Mouse (Mus musculus) gastrocnemius, adult 18-20 months (tissue): ENCODE results near the gene Gm42372. TPM values are rescaled to one million over a fixed set of nuclear protein-coding genes. Genes with fewer than 3 reads are reported as not detected.

Experiments used
- DNase-seq: peaks from one replicate; pipeline ENCODE4 v3.0.0; 2021; ENCODE audit warnings: low spot score
- total RNA-seq, 2 experiments: library from RNA; stranded (reverse); gene quantifications; 2 replicates each; pipeline ENCODE4 v1.2.3; 2021

Gm42372 gene
- total RNA-seq, 2 experiments from 2014 or later, result not detected

GRCm38 (mm10) chr7:17003230-17003960, 20.5 kb downstream of the Gm42372 start:
- DNase-seq, result no peak

DNA sequence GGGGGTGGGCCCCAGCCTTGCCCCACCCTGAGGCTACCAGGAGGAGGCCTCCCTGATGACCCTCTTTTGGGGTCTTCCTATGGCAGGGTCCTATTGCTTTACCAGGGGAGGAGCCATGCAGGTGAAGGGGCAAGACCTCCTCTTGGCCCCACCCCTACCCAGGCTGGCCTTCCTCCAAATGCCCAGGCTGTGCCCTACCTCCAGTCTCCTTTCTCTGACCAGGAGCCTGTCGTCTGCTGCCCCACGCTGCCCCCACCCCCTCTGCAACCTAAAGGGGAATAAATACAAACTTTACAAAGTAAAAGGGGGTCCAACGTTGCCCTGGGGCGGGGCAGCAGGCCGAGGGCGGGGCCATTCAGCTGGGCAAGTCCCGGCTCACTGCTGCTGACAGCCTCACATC, 21.8 kb downstream of the Gm42372 start:
- DNase-seq, result no peak

GRCm38 (mm10) chr7:17007300-17007699, 24.4 kb downstream of the Gm42372 start:
- DNase-seq, result no peak

GRCm38 (mm10) chr7:17009326-17010009, 26.6 kb downstream of the Gm42372 start:
- no peak for DNase-seq

- no peak for DNase-seq
Measured at GRCm38 (mm10) chr7:17010010-17010347, 27.1 kb downstream of the Gm42372 start.

DNA sequence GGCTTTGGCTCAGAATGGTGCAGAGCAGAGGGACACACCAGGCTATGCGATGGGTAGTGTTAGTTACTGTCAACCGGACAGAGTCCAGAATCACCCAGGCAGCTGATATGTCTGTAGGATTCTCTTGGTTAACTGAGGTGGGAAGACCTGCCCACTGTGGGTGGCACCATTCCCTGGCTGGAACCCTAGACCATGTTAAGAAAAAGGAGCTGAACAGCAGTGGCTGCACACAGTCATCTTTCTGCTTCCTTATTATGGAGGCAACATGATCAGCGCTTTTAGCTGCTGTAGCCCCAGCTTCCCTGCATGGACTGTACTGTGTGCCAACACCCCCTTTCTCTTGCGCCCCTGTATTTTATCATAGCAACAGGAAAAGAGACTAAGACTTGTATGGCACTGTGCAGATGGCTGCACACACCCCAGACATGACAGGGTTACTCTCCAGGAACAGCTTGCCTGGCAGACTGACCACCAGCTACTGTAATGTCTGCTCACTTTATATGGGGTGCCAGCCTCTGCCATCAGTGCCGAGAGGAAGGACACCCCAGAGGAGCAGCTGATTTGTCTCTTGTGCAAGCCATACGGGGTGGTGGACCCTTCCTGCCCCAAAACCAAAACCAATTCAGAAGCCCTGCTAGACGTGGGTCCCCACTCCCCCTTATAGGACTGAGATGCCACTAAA, 29.2 kb downstream of the Gm42372 start:
- DNase-seq, result no peak

DNA sequence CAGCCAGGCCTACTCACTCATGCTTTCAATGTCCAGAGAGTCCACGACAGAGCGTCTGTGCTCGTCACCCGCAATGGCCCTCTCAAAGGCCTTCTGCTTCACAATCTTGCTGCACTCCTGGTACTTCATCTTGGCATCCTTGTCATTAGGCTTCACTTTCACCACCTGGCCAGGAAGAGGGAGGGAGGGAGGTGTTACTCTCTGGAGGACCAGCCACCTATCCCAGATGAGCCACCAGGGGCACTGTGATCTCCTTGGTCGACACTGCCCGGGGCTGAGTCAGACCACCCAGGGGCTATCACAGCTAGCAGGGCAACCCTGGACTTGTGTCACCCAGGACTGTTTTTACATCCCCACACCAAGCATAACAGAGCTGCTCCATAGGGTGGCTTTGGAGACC, 32.5 kb downstream of the Gm42372 start:
- no peak for DNase-seq

- peak; percentile 96 for DNase-seq
Measured at GRCm38 (mm10) chr7:17017036-17017435, 34.1 kb downstream of the Gm42372 start.

GRCm38 (mm10) chr7:17017921-17018320, 35.0 kb downstream of the Gm42372 start:
- no peak for DNase-seq

GRCm38 (mm10) chr7:17019426-17020166, 36.7 kb downstream of the Gm42372 start:
- no peak for DNase-seq

GRCm38 (mm10) chr7:17022176-17022575, 39.3 kb downstream of the Gm42372 start:
- DNase-seq, result no peak

- DNase-seq, result no peak
Measured at GRCm38 (mm10) chr7:17023701-17024100, 40.8 kb downstream of the Gm42372 start.

DNA sequence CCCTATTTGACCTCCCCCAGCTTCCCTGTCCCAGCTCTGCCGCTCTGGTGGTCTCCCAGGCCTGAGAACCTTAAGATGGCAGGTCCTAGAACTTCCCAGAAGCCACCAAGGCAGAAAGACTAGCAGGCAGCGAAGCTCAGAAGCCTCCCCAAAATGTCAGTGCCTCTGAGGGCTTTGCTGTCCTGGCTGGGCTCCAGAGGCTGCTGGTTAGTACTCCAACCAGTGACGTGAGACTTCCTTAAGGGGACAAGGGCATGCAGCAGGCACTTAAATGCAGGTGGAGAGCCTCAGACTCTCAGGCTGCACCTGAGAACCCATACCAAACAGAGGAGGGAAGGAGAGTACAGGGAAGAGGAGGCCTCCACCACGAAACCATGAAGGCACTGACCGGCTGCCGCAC, 41.3 kb downstream of the Gm42372 start:
- DNase-seq, result no peak

- DNase-seq, result no peak
Measured at GRCm38 (mm10) chr7:17024814-17025504, 42.1 kb downstream of the Gm42372 start.

- no peak for DNase-seq
Measured at GRCm38 (mm10) chr7:17025505-17025894, 42.6 kb downstream of the Gm42372 start.

DNA sequence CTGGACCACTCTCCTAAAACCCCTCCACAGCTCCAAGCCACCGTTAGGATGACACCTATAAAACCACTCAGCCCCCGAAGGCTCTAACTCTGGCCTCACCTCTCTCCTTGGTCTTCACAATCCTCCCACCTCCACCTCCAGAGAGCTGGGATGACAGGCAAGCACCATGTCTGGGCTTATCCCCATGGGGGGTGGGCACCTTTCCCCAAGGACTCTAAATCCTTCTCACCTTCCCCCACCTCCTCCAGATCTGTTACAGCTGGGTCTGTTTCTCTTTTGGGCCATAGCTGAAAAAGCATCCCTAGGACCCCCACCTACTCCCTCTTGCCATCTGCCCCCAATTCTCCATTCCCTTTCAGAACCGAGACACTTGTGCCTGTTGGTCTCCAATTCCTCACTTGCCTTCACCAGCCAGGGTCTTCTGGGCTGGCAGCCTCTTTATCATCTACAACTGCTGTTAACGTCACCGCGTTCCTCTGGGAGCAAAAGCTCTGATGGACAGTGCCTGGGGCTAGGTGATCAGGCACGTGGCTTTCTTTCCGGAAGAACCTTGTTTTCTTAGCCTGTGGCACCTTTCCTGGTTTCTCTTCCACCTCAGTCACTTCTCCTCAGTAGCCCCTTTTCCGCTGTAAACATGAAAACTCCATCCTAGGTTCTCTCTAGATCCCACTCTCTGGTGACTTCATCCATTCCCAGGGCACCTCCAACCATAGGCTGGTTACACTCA, 43.2 kb downstream of the Gm42372 start:
- DNase-seq, result no peak

DNA sequence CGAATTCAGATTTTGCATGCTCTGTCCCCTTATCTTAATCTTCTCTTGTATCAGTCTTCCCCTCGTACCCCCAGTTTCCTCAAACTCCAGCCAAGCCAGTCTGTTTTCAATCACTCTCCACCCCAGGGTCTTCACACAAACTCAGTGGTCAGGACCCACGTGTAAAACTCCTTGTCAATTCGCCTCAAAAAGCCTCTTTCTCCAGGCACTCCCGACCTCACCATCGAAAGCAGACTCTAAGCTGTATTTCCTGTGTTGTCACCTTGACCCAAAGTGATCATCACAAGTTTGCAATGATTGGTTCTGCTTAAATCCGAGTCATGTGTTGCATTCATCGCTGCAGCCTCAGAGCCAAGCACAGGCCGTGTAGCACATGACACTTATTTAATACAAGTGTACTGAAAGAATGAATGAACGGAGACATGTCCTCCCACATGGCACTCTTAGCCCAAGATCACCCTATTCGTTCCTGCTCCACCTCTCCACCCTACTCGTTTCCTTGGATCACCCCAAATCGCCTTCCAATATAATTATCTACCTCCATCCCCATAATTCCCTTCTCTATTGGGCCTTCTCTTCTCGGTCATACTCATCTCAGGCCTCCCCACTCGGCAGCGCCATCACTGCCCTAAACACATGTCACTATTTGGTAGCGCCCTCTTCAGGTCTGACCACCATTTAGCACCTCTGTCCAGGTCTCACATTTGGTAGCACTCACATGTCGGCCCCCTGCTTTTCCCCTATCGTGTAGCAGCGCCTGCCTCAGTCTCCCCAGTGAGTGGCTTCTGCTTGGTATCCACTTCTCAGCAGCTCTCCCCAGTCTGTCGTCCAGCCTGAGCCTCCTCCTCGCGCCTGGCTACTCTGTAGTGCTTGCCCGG, 44.1 kb downstream of the Gm42372 start:
- peak; percentile 64 for DNase-seq

GRCm38 (mm10) chr7:17027588-17028343, 44.9 kb downstream of the Gm42372 start, which contains the start of gene Ppp5c:
Gene Ppp5c, minus strand, starts transcription at chr7:17027924.
- peak; percentile 88 for DNase-seq

DNA sequence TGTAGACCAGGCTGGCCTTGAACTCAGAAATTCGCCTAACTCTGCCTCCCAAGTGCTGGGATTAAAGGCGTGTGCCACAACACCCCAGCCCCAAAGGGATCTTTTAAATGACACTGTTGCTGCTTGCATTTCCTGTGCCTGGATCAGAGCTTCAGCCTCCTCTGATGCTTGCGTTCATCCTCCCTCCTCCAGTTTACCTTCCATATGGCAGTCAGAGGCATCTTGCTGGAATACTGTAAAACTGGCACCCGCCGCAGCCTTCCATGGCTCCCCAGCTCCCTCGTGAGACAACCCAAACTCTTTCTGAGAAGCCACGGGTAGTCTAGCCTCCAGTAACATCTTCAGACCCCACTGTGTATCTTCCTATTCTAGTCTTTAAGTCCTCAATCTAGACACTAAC, 46.0 kb downstream of the Gm42372 start:
- DNase-seq, result no peak
